Mouse (Mus musculus) testis, adult 2 months (tissue): ENCODE data around the gene Epx.

Experiments
- CTCF ChIP-seq: fragments of 200-500 bp; IDR thresholded peaks from 2 replicates; pipeline ENCODE4 v1.5.1; 2012; ENCODE audit warnings: low read depth, mild to moderate bottlenecking, inconsistent platforms, low read length, moderate library complexity; ENCODE audit not compliant: control insufficient read depth, insufficient read depth, insufficient replicate concordance
- POLR2A ChIP-seq: fragments of 200-500 bp; IDR thresholded peaks from 2 replicates; pipeline ENCODE4 v1.6.1; 2012; ENCODE audit warnings: low read depth, mild to moderate bottlenecking, inconsistent platforms, low read length, moderate library complexity; ENCODE audit not compliant: control insufficient read depth

GRCm38 (mm10) chr11:87862805-87863204 lies 12.5 kb downstream of the Epx start:
- TF ChIP-seq CTCF (no peak), POLR2A (no peak)
